Mouse (Mus musculus) CH12.LX (cell line): ENCODE data around the gene Clint1. TPM values are rescaled to one million over a fixed set of nuclear protein-coding genes. Genes with fewer than 3 reads are reported as not detected.

Source experiments
- DNase-seq: peaks from one replicate; pipeline ENCODE4 v3.0.0-alpha.2; 2013; ENCODE audit errors: extremely low read depth
- H3K27ac ChIP-seq: 2 replicates; pipeline ENCODE4 v1.5.1; 2012; ENCODE audit warnings: low read depth, mild to moderate bottlenecking, control low read depth, moderate library complexity; ENCODE audit not compliant: insufficient read depth
- H3K27me3 ChIP-seq: replicated peaks from 2 replicates; pipeline ENCODE3; 2012; ENCODE audit warnings: inconsistent platforms
- H3K36me3 ChIP-seq, 2 experiments: replicated peaks in 1 of 2; 2 replicates each; pipeline versions ENCODE3 to v1.6.1; 2012; ENCODE audit warnings: inconsistent platforms in 1 of 2, low read length in 1 of 2, mild to moderate bottlenecking in 1 of 2, mixed read lengths in 1 of 2, moderate library complexity in 1 of 2; ENCODE audit not compliant: control insufficient read depth in 1 of 2, insufficient read depth in 1 of 2
- H3K4me1 ChIP-seq, 2 experiments: 2 replicates each; pipeline ENCODE4 v1.6.1; 2012; ENCODE audit warnings: inconsistent platforms in 1 of 2, moderate library complexity in 1 of 2; ENCODE audit not compliant: insufficient read depth in 2 of 2, control insufficient read depth in 1 of 2
- H3K4me2 ChIP-seq: 2 replicates; pipeline ENCODE4 v1.6.1; 2012; ENCODE audit warnings: low read depth, mild to moderate bottlenecking, control low read depth; ENCODE audit not compliant: poor library complexity, insufficient read depth, severe bottlenecking
- H3K4me3 ChIP-seq, 3 experiments: fragments of 150-350 bp in 1 of 3; sonication (generic) in 1 of 3; replicated peaks in 1 of 3; 2 replicates each; pipeline versions ENCODE3 to v1.5.1; 2011 to 2012; ENCODE audit warnings: low read depth in 2 of 3, low read length in 2 of 3, mild to moderate bottlenecking in 2 of 3, moderate library complexity in 2 of 3, control low read depth in 1 of 3, improper control_type of control experiment in 1 of 3, inconsistent platforms in 1 of 3, mixed read lengths in 1 of 3; ENCODE audit not compliant: poor library complexity in 1 of 3
- H3K79me2 ChIP-seq: replicated peaks from 2 replicates; pipeline ENCODE4 v1.6.1; 2012; ENCODE audit warnings: mild to moderate bottlenecking, moderate library complexity; ENCODE audit not compliant: control insufficient read depth, poor library complexity, insufficient read depth, severe bottlenecking; ENCODE audit errors: extremely low read depth
- H3K9ac ChIP-seq: 2 replicates; pipeline ENCODE4 v1.6.1; 2012; ENCODE audit warnings: low read depth, mild to moderate bottlenecking, control low read depth, moderate library complexity; ENCODE audit not compliant: insufficient read depth
- H3K9me3 ChIP-seq: replicated peaks from 2 replicates; pipeline ENCODE3; 2012; ENCODE audit warnings: low read length, inconsistent platforms, mixed read lengths
- E2F4 ChIP-seq: IDR thresholded peaks from 2 replicates; pipeline ENCODE4 v1.6.1; 2011; ENCODE audit warnings: low read depth, low read length, improper control_type of control experiment; ENCODE audit not compliant: insufficient replicate concordance
- EP300 ChIP-seq: IDR thresholded peaks from 2 replicates; pipeline ENCODE4 v1.6.1; 2011; ENCODE audit warnings: low read length, improper control_type of control experiment
- GABPA ChIP-seq: IDR thresholded peaks from 2 replicates; pipeline ENCODE4 v1.6.1; 2012; ENCODE audit warnings: low read depth, low read length, improper control_type of control experiment, inconsistent platforms; ENCODE audit not compliant: insufficient replicate concordance
- IRF4 ChIP-seq: IDR thresholded peaks from 2 replicates; pipeline ENCODE4 v1.6.1; 2014; ENCODE audit warnings: low read depth, mild to moderate bottlenecking, inconsistent platforms, low read length, improper control_type of control experiment
- JUND ChIP-seq: conservative IDR thresholded peaks from 2 replicates; pipeline ENCODE4 v1.6.1; 2011; ENCODE audit warnings: low read depth, low read length, improper control_type of control experiment
- KAT2A ChIP-seq: IDR thresholded peaks from 2 replicates; pipeline ENCODE4 v1.6.1; 2012; ENCODE audit warnings: low read length, improper control_type of control experiment, inconsistent platforms; ENCODE audit not compliant: insufficient replicate concordance
- MAFK ChIP-seq: IDR thresholded peaks from 2 replicates; pipeline ENCODE4 v1.6.1; 2011; ENCODE audit warnings: low read length, improper control_type of control experiment; ENCODE audit not compliant: insufficient replicate concordance
- MAZ ChIP-seq: IDR thresholded peaks from 2 replicates; pipeline ENCODE4 v1.6.1; 2012; ENCODE audit warnings: low read depth, mild to moderate bottlenecking, inconsistent platforms, low read length, improper control_type of control experiment, moderate library complexity
- POLR2AphosphoS2 ChIP-seq: IDR thresholded peaks from 2 replicates; pipeline ENCODE4 v1.6.1; 2011; ENCODE audit warnings: low read depth, low read length, improper control_type of control experiment
- RAD21 ChIP-seq: IDR thresholded peaks from 2 replicates; pipeline ENCODE4 v1.6.1; 2011; ENCODE audit warnings: low read depth, mild to moderate bottlenecking, low read length, improper control_type of control experiment, moderate library complexity
- RCOR1 ChIP-seq: conservative IDR thresholded peaks from 2 replicates; pipeline ENCODE4 v1.6.1; 2012; ENCODE audit warnings: low read depth, mild to moderate bottlenecking, inconsistent platforms, low read length, improper control_type of control experiment
- TBP ChIP-seq: conservative IDR thresholded peaks from 2 replicates; pipeline ENCODE4 v1.6.1; 2011; ENCODE audit warnings: low read depth, low read length, improper control_type of control experiment
- TCF12 ChIP-seq: IDR thresholded peaks from 2 replicates; pipeline ENCODE4 v1.6.1; 2014; ENCODE audit warnings: low read depth, mild to moderate bottlenecking, inconsistent platforms, low read length, improper control_type of control experiment
- USF1 ChIP-seq: IDR thresholded peaks from 2 replicates; pipeline ENCODE4 v1.6.1; 2014; ENCODE audit warnings: low read depth, mild to moderate bottlenecking, inconsistent platforms, low read length, improper control_type of control experiment
- USF2 ChIP-seq: conservative IDR thresholded peaks from 2 replicates; pipeline ENCODE4 v1.6.1; 2011; ENCODE audit warnings: low read depth, low read length, improper control_type of control experiment
- ZNF384 ChIP-seq: IDR thresholded peaks from 2 replicates; pipeline ENCODE4 v1.6.1; 2012; ENCODE audit warnings: low read depth, low read length, improper control_type of control experiment, inconsistent platforms
- dilution Hi-C: fragments of 300-500 bp; cut with MboI; formaldehyde crosslinking; loops from 2 replicates; pipeline ENCODE4 v1.14.3; 2020; ENCODE audit warnings: low sequenced_read_pairs; ENCODE audit not compliant: extremely low pct_unique_long_range_greater_than_20kb, extremely low pct_ligation_motif_present
- in situ Hi-C: fragments of 300-500 bp; cut with MboI; formaldehyde crosslinking; loops from 3 replicates; pipeline ENCODE4 v1.14.3; 2019; ENCODE audit warnings: low sequenced_read_pairs, low pct_ligation_motif_present, low pct_unique_long_range_greater_than_20kb, mixed read lengths
- polyA plus RNA-seq: library from polyadenylated mRNA; unstranded; fragments of >175 nt; gene quantifications from 2 replicates; pipeline ENCODE4 v1.2.1, GENCODE M21; 2012; ENCODE audit warnings: low read depth; ENCODE audit not compliant: insufficient read length
- total RNA-seq, 2 experiments: library from RNA; depleted of rRNA; stranded (reverse); fragments of 300-350 nt in 1 of 2; fragments of >200 nt in 1 of 2; gene quantifications; 2 replicates each; pipeline ENCODE4 v1.2.3; 2012 to 2014

The Clint1 gene
- total and polyA plus RNA-seq, 3 experiments = 54.1 to 137 (median 98.5) TPM

- dilution Hi-C loops (no loop called here), in situ Hi-C loops (loop anchor here (25.0 kb wide), 1 partner anchor 1310 kb away; no protein-coding TSS in a partner anchor)
- Histone ChIP-seq H3K27ac (no peak overlapping the region), H3K4me1 (peaks cover 0 to 30% of the 10 kb centered on the region in 2 experiments; a peak in 3 of 4 replicates), H3K9ac (no peak overlapping the region), H3K36me3 (peaks cover 57 to 92% of the 10 kb centered on the region in 2 experiments), H3K79me2 (no peaks in the 10 kb centered on the region), H3K9me3 (no peaks in the 10 kb centered on the region), H3K4me2 (no peak overlapping the region), H3K4me3 (no peak overlapping the region), H3K27me3 (no peaks in the 10 kb centered on the region)
- TF ChIP-seq POLR2AphosphoS2 (no peak), E2F4 (no peak), EP300 (no peak), JUND (no peak)
- no peak for DNase-seq
These were observed 45.5 kb downstream of the Clint1 start for GRCm38 (mm10) chr11:45897392-45897791.

GRCm38 (mm10) chr11:45900233-45901015 is 48.6 kb downstream of the Clint1 start:
- Histone ChIP-seq H3K79me2 (no peaks in the 10 kb centered on the region), H3K9ac (no peak overlapping the region), H3K4me1 (peaks cover 0 to 7% of the 10 kb centered on the region in 2 experiments; a peak in 1 of 4 replicates), H3K4me2 (no peak overlapping the region), H3K9me3 (no peaks in the 10 kb centered on the region), H3K4me3 (no peak overlapping the region), H3K36me3 (peaks cover 48 to 80% of the 10 kb centered on the region in 2 experiments), H3K27ac (no peak overlapping the region), H3K27me3 (no peaks in the 10 kb centered on the region)
- no peak for TF ChIP-seq RCOR1
- no peak for TF ChIP-seq KAT2A
- DNase-seq = no peak
- in situ Hi-C loops = no loop called here
- dilution Hi-C loops = no loop called here

- Histone ChIP-seq H3K27me3 (no peaks in the 10 kb centered on the region), H3K4me1 (0 out of 4 replicates have a peak, but pooled peaks cover 0 to under 1% of the 10 kb centered on the region in 2 experiments), H3K9ac (no peak overlapping the region), H3K4me3 (no peak overlapping the region)
- DNase-seq = no peak
- dilution Hi-C loops = no loop called here
- no peak for TF ChIP-seq MAZ
- TF ChIP-seq ZNF384 = no peak
- no peak for TF ChIP-seq RAD21
- no peak for TF ChIP-seq USF1
- TF ChIP-seq TCF12 = no peak
- TF ChIP-seq USF2 = no peak
- no peak for TF ChIP-seq JUND
- no peak for TF ChIP-seq MAFK
- TF ChIP-seq GABPA = no peak
- no peak for TF ChIP-seq TBP
- no peak for TF ChIP-seq IRF4
- TF ChIP-seq, all 38 proteins: peak for 0
- no peaks in the 10 kb centered on the region for H3K9me3 ChIP-seq
- no peaks in the 10 kb centered on the region for H3K79me2 ChIP-seq
- no peak overlapping the region for H3K27ac ChIP-seq
- in situ Hi-C loops = no loop called here
- H3K36me3 ChIP-seq = peaks cover 61 to 80% of the 10 kb centered on the region in 2 experiments
- H3K4me2 ChIP-seq = no peak overlapping the region
These were observed 54.4 kb downstream of the Clint1 start for GRCm38 (mm10) chr11:45906109-45906786.
